Mouse (Mus musculus) mature B cell (primary cell): ENCODE results near the gene Fgfr2.
"Not testable (repeated sequence)": the region's sequence is repeated elsewhere in the genome, so short reads cannot be mapped to it uniquely, and the experiment has no call there.

Experiments
- in situ Hi-C: fragments of 300-500 bp; cut with MboI; formaldehyde crosslinking; loops from 2 replicates; pipeline ENCODE4 v1.14.3; 2019

Gene Fgfr2

DNA sequence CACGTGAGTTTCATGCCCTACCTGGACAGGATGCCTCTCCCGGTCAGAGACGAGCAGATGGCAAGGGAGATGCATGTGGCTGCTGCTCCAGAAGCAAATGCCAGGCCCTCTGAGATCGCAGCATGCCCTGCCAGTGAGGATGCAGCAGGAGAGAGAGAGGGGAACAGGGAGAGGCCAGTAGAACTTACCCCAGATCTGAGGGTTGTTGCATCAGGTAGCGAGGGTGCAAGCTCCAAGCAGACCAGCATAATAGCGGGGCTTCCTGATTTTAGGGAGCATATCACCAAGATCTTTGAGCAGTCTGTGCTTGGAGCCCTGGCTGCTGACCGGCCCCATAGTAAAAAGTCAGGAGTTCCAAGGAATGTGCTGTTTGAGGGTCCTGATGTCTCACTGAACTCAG is 2497.8 kb downstream of the Fgfr2 start:
- in situ Hi-C loops: no loop called here

DNA sequence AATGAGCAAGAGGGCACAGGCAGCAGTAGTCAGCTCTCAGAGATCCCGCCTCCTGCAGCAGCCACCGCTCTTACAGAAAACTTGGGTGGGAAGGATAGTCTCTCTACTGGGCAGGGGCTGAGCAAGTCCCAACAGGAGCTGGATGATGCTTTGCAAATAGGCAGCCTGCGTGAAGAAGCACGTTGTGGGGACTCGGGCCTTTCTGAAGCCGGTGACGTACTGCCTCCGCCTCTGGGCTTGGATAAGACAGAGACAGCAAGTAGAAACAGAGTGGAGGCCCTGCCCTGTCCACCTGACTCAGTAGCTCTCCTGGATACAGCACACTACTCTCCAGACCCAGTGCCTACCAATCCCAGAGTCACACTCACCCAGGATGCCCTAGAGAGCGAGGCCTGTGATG is 2498.9 kb downstream of the Fgfr2 start:
- in situ Hi-C loops: no loop called here

DNA sequence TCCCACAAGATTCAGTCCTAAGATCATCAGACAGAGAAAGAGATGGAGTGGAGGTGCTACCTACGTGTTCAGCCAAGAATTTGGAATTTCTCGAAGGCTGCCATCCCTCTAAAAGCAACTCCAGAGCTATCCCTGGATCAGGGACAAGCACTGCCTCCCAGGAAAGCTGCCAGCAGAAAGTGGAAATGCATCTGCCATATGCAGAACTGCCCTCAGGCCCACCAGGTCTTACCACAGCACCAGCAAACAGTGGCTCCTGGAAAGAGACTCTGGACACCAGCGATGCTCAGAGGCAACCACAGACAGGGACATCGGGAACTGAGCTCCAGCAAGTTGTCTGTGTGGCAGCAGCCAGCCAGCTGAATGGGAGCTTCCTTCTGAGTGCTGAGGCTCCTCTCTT is 2500.8 kb downstream of the Fgfr2 start:
- in situ Hi-C loops: no loop called here

DNA sequence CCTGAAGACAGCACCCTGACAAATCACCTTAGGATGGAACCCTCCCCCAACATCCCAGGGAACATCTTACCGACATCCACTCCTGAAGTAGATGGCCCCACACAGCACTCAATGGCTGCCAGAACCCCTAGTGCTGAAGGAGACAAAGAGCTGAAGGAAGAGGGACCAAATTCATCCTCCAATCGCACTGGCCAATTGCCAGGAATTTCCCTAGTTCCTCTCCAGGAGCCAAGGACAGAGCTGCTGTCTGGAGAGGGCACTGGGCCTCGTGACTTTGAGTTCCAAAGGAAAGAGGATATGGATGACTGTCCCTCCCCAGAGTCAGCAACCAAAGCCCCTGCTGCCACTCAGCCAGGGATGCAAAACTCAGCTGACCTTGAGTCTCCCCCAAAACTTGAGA is 2501.2 kb downstream of the Fgfr2 start:
- in situ Hi-C loops: no loop called here

DNA sequence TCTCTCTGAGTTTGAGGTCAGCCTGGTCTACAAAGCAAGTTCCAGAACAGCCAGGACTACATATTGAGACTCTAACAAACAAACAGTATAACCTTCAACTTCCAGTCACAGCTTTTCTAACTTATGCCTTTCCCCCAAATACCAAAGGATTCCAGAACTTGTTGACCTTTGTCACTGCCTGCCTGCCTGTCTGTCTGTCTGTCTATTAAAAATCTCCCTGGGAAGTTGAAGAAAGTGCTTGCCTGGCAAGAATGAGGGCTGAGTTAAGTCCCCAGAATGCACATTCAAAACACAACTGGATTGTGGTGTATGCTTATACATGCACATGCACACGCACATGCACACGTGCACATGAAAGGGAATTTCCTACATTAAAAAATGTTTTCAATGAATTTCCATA is 2502.1 kb downstream of the Fgfr2 start:
- in situ Hi-C loops: no loop called here

DNA sequence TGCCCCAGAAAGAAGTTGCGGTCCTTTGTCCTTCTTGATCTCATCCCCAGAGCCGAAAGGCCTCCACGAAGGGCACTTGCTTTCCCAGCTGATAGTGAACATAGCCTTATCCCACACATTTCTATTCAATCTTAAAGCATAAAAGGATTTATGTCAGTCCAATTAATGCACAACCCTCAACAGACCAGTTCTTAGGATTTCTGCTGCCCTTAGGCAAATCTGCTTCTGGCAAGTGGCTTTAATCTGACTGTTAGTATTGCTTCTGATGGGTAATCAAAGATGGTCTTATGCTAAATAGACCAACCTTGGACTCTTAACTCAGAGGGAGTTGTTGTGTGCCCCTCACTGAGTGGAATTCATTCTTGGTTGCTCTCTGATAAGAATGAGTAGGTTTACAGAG is 2505.6 kb downstream of the Fgfr2 start:
- in situ Hi-C loops: no loop called here

DNA sequence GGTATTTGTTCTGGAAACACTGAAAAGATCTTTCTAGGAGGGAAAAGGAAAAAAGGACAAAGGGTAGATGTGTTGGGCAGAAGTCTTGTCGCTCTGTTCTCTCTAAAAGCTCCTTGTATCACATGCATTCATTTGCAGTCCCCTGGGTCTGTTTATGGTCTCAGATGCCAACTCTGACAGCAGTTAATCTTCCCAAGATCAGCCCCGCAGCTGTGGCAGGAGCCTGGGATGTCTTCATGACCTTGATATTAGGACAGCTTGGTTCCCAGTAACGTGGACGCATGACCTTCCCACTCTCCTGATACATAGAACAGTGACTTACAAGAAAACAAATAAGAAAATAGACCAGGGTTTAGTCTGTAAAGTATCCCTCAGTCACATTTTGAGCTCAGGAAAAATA is 2509.2 kb downstream of the Fgfr2 start:
- in situ Hi-C loops: no loop called here

DNA sequence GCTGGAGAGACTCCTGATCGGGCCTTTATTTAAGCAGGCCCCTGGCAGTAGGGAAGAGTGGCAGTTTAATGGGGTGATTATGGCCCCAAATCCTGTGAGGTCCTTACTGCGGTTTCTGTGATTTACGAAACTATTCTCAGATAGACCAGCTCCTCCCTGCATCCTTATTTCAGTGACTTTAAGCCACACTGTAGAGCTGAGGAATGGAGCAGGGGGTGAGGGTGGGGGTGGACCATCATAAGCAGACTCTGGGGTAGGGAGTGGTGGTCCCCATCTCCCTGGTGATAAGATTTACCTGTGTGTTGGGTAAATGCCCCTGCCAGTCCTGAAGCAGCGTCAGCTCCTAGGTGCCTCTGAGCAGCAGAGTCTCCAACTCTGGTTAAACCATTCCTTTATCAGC is 2516.2 kb downstream of the Fgfr2 start:
- in situ Hi-C loops: no loop called here

DNA sequence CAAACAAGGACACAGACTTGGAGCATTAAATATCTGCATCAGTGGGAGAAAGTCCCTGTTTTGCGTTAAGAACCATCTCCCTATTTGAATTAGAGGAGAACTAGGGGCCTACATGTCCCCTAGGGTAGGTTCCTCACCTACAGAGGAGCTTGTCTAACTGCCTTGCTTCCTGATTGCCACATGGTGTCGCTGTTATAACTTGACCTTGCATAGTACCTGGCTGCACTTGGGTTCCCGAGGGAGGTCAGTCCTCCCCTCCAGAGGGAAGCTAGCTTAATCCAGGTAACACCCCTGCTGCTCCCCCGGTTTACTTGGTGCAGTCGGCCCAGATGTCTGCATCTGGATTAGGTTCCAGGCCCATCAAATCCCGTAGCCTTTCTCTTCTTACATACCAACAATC is 2518.0 kb downstream of the Fgfr2 start:
- in situ Hi-C loops: no loop called here

DNA sequence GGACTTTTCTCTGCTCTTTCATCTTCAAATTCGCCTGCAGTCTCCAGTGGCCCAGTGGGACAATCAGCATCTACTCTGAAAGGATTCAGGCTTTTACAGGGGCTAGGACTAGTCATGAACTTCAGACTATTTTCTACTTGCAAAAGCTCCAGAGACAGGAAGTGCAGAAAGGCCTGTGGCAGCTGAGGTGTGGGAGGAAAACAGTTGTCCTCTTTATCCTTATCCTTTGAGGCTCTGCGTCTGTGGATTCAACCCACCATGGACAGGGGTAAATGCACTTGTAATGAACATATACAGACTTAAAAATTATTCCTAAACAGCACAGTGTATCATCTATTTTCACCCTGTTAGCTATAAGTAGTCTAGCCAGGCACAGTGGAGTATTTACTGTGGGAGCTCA is 2518.8 kb downstream of the Fgfr2 start:
- in situ Hi-C loops: no loop called here

DNA sequence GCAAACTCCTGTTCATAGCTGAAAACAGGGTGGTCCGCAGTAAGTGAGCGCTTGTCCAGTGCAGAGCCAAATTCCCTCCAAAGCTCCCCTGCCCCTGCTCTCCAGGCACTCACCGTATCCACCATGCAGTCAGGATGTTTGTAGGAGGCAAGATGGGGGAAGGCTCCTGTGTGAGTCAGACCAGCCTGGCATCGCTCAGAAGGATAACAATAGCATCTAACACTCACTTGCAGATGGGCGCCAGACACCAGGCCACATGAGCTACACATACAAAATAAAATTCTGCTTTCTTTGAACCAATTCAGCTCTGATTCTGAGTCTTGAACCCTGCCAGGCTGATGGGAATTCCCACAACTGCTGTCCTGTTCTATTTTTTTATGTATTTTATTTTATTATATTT is 2519.6 kb downstream of the Fgfr2 start:
- in situ Hi-C loops: no loop called here

DNA sequence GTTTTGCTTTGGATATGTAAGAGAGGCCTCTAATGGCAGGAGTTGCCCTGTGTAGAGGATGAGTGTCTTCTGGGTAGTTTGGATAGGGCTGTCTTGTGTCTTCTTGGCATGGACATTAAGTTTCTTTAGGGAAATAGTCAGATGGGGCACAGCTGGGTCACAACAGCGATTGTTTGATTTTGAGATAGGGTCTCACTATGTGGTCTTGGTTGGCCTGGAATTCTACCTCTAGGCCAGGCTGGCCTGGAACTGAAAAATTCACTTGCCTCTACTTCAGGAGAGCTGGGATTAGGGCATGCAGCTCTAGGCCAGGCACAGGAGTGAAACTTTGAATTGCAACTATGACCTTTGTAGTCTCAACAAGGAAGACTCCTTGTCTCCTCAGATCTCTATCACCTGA is 2520.3 kb downstream of the Fgfr2 start:
- in situ Hi-C loops: no loop called here

DNA sequence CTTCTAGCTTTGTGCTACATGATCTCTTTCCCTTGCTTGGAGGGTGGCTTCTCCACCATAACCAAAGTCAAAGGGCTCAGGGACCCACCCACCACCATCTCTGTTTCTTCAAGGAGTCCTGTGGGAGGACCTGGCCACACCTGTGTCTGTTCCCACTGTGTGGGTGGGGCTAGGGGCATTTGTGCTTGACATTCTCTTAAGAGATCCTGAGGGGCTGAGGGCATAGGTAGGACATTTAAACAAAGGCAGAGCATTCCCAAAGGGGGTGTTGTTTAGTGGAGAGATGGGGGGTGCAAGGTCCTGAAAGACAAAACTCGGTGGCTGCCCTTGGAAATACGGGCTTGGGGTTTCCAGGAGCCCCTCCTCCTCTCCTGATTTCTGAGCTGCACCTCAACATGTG is 2522.6 kb downstream of the Fgfr2 start:
- in situ Hi-C loops: no loop called here

DNA sequence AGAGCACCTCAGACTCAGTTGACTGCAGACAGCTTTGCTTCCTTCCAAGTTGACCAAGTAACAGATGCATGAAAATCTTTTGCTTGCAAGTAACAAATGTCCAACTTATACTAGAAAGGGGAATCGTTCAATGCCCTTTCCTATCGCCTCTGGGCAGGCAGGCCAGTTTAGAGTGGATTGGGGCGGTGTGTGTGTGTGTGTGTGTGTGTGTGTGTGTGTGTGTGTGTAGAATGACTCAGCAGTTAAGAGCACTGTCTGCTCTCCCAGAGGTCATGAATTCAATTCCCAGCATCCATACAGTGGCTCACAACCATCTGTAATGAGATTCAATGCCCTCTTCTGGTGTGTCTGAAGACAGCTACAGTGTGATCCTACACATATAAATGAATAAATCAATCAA is 2523.1 kb downstream of the Fgfr2 start:
- in situ Hi-C loops: no loop called here

DNA sequence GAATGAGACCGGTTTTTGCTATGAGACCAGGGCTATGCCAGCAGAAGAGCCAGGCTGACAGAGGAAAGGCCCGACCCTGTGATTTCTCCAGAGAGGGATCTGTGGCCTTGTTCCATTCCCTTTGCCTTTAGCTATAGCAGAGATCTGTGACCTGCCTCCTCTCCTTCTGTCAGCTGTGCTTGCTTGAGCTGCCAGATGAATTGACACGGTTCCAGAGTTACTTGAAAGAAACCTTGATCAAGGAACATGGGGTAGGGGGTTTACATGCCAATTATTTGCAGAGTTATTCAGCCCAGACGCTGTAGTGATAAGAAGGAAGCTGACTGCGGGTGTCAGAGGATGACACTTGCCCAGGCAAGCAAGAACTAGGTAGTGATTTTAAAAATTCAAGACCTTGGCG is 2525.6 kb downstream of the Fgfr2 start:
- in situ Hi-C loops: no loop called here

DNA sequence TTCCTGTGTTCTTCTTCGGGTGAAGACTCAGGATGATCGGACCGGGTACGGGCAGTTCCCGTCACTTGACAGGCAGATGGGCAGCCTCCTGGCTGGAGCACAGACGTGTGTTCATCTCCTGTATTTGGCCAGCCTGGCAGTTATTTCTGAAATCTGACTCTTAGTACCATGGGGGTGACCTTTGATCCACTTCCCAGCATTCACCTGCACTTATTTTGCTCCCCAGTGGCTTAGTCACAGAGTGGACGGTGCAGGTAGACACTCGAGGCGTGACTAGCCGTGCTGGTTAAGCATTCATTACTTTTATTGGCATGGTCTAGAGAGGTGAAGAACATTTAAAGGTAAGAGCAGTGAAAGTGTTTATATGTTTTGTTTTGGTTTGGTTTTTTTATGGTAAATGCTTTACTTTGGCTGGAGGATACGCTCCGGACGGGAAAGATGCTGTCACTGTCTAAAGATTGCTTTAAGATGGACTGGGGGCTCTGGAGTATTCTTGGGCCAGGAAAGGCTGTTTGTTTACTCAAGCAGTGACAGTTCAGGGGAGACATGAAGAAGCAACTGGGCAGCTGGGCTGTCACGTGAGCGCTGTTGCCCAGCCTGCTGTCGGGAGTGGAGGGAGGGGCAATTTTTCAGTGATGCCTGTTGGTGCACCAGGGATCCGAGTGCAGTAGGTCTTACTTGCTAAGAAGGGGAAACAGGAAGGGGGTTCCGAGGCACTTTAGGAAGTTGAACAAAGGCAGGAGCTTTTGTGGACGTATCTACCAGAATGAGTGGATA is 2526.9 kb downstream of the Fgfr2 start:
- in situ Hi-C loops: not testable (repeated sequence)

DNA sequence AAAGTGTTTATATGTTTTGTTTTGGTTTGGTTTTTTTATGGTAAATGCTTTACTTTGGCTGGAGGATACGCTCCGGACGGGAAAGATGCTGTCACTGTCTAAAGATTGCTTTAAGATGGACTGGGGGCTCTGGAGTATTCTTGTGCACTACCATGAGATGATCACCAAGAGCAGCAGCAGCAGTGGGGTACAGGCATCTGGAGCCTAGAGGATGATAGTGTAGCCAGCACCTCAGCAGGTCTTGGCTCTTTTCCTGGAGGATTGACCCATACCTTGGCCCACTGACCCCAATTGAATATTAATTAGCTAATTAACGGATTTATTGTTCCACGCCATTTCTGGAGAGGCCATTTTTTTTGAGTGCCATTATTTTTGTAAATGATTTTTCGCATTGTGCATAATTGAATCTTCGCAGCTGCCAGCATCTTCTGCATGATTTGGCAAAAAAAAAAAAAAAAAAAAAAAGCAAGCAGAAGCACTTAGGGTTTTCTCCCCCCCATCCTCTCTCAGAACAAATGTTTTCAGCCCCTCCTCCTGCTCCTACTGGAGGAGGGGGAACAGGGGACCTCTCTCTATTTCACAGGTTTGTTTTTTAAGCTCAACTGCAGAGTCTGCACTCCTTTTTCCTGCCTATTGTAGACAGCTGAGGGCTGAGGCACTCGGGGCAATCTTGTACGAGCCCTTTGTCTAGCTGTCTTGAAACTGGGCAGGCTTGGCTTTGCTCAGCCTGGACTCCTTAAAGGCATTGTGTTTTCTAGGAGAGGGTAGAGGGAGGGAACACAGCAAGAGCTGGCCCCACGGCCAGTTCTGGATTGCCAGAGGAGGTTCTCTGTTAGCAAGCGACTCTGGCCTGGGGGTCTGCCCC is 2529.5 kb downstream of the Fgfr2 start:
- in situ Hi-C loops: not testable (repeated sequence)

DNA sequence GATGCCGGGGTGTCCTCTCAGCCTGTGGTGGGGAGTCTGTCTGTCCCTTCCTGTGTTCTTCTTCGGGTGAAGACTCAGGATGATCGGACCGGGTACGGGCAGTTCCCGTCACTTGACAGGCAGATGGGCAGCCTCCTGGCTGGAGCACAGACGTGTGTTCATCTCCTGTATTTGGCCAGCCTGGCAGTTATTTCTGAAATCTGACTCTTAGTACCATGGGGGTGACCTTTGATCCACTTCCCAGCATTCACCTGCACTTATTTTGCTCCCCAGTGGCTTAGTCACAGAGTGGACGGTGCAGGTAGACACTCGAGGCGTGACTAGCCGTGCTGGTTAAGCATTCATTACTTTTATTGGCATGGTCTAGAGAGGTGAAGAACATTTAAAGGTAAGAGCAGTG is 2530.2 kb downstream of the Fgfr2 start:
- in situ Hi-C loops: not testable (repeated sequence)

DNA sequence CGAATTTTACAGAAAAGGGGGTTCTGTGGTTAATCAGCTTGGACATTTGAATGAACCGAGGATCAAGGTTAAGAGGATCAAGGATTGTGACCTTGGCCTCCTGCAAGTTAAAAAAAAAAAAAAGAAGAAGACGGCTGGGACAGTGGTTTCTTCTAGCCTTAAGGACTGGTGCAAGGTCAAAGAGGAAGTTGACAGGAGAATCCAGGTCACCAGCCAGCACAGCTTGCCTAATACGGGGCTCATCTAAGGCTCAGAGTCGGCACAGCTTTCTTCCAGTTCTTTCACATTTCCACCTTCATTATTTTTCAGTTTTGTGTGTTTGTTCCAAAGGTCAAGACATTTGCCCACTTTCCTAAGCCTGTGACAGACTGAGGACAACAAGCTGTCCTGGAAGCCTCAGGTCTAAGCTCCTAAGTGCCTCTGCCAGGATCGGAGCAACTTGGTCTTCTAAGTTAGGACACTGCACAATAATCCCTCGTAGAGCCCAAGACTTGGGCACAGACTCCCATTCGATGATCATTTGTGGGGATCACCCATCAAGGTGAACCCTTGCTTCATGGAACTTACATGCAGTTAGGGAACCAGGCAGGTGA is 2532.2 kb downstream of the Fgfr2 start:
- in situ Hi-C loops: no loop called here

DNA sequence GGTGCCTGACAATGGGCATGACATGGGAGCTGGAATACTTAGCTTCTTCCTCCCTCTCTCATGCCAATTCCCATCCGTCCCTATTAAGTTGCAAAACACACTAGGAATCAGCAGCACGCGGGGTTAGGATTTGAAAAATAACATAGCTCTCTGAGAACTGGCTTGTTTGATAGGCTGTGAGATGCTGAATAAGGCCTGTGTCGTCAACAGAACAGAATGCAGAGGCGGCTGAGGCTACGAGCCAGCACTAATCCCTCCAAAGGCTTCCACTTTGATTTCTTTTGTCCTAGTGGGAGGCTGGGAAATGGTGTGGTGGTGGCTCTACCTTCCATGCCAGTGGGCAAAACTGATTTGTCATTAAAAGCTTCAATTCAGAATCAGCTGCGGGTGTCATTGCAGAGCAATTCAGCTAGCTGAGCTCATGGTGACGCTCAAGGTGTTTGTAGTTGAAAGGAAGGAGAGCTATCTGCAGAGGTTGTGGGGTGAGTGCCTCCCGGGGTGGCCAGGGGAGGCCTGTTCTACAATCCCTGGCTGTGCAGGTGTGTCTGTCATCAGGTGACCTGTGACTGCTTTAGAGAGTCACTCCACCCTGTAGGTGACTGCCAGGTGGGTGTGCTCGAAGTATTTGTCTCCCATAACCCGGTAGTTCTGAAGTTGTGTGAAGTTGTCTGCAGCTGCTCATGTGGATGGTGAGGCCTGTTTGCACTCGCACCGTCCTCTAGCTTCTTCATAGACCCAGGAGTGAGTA is 2532.9 kb downstream of the Fgfr2 start:
- in situ Hi-C loops: no loop called here

DNA sequence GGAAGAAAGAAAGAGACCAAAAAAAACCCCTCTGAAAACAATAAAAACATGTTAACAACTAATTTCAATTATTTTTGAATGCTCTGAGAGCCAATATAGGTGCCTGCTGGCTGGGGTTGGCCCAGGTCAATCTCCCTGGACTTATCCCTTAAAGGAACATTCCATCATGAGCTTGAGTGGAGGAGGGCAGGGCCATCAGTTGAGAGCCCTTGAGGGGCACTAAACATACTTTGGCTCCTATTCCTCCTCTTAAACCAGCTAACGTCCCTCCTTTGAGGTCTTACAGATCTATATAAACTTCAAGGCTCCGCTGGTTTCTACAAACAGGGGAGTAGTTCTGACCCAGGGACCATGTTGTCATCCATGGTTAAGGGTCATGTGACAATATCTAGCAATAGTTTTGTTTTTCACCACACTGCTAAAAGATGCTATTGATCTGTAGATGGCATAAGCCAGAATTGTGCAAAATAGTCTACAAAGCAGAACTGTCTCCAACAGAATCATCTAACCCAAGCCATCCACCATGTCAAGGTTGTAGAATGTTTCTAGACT is 2536.6 kb downstream of the Fgfr2 start:
- in situ Hi-C loops: no loop called here

DNA sequence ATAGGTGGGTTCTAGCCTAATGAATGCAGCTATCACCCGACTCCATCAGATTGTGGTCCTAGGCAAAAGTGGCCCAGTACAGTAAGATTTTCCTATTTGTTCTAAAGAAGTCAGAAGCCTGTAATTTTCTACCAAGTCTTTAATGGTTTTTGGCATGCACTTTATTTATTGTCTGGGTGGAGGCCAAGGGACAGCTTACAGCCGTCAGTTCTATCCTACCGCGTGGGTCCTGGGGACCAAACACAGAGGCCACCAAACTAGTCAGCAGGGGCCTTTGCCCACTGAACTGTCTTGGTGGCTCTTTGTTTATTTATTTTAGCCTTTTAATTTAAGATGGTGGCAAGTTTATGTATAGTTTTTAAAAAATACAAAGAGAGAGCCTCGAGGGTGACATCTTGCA is 2544.5 kb downstream of the Fgfr2 start:
- in situ Hi-C loops: no loop called here
